Mouse (Mus musculus): ENCODE measurements around the gene Cisd3. TPM values are rescaled to one million over a fixed set of nuclear protein-coding genes. Genes with fewer than 3 reads are reported as not detected.
A peak's percentile ranks its signal among the peaks of the same experiment; 100 is the strongest.

Cisd3 gene
- total and polyA plus RNA-seq, 3 experiments = 61.6 to 265 (median 183) TPM

DNA sequence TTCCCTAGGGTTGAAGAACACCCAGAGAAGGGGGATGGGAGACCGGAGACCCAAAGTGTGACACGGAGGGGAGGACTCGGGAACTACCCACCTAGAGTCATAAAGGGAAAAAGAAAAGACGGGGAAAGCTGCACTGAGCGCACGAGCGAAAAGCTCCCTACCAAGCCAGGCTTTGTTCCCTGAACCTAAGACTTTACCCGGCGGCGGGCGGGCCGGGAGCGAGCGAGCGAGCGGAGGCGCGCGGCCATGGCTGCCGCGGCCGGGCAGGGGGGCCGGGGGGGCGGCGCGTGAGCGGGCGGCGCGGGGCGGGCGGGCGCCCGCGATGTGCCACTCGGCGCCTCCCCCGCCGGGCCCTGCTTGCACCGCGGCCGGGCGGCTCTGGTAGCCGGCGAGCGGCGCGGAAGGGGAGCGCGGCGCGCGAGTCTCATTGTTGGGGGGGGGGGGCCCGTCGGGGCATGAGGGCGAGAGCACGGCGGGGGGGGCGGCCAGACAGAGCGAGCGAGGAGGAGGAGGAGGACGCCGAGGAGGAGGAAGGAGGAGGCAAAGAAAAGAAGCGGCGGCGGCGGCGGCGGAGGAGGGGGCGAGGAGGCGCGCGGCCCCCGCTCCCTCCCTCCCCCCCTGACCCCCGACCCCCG lies 22.6 kb upstream of the Cisd3 start, which contains the start of gene Mllt6:
Gene Mllt6, plus strand, starts transcription at position 522 of the 635 bp plus-strand sequence.
- DNase-seq = peak; percentile 86

DNA sequence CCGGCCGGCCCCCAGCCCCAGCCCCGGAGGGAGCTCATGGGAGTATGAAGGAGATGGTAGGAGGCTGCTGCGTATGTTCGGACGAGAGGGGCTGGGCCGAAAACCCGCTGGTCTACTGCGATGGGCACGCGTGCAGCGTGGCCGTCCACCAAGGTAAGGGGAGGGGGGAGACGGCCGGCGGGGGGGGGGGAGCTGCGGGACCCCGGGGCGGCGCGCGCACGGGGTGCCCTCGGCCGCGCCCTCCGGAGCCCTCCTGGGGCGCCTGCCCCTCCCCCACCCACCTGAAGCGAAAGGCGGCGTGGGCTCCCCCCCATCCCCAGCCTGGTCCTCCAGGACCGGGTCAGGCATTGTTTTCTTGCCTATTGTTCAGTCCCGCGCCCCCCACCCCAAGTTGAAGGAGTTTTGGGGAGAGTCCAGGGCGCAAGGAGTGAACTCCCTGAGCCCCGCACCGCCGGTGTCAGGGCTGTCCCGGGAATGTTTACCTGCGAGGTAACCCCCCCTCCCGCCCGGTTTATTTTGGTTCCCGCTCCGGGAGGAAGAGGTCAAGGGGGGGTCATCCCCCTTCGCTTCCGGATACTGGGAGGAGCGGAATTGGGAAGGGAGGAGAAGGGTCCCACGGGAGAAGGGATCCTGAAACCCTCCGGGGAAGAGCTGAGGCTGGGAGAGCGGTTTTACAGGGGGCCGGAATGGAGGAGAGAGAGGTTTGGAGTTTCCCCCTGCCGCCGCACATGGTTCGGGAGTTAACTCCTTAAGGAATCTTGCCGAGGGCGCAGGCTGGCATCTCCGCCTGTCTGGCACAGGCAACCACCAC lies 21.9 kb upstream of the Cisd3 start:
- DNase-seq = peak; percentile 70

DNA sequence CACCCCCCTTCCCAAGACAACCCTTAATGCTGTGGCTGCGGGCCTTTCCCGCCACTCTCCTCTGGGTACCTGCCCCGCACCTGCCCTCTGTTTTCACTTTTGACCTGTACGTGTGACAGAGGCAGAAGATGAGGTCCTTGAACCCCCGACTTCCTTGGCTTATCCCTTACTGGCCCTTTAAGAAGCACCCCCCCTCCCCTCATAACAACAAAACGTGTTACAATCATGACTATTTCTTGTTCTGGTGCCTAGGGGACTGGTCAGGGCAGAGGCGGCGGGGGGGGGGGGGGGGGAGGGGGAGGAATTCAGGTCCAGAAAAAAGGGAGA lies 21.3 kb upstream of the Cisd3 start:
- DNase-seq = no peak

DNA sequence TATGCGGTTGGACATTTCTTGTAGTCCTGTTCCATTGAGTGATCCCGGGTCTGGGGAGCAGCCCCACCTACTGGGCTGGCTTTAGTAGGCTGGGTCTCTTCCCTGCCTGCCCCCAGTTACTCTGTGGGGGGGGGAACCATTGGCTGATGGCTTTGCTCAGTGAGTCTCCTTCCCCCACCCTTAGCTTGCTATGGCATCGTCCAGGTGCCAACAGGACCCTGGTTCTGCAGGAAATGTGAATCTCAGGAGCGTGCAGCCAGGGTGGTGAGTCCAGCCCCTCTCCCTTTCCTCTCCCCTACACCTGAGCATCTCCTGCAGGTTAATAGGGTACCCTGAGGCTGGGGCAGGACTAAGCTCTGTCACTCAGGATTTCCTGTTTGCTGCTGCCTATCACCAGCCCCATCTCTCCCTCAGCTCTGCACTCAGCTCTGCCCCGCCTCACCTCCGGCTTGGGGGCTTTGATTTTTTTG lies 20.8 kb upstream of the Cisd3 start:
- peak; percentile 45 for DNase-seq

DNA sequence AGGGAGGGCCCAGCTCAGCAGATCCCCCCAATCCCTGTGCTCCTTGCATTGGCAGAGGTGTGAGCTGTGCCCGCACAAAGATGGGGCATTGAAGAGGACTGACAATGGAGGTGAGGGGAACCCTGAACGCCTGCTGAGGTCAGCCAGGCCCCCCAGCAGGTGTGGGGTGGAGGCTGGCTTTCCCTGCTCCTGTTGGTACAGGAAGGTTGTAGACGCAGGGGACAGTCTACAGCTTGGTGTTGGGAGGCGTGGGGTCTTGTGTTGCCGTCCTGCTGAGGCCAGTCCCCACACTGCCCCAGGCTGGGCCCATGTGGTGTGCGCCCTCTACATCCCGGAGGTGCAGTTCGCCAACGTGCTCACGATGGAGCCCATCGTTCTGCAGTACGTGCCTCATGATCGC lies 20.2 kb upstream of the Cisd3 start:
- no peak for DNase-seq

DNA sequence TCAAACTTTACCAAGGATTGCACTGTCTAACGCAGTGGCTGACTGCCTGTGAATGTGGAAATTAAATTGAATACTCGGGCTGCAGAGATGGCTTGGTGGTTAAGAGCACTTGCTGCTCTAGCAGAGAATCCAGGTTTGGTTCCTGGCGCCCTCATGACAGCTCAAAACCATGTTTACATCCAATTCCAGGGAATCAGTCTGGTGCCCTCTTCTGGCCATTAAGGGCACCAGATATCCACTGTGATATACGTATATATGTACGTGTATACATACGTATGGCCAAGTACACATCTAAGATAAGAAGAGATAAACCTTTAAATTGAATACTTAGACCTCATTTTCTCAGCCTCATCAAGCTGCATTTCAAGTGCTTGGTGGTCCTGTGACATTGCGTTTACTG lies 19.4 kb upstream of the Cisd3 start:
- no peak for DNase-seq

DNA sequence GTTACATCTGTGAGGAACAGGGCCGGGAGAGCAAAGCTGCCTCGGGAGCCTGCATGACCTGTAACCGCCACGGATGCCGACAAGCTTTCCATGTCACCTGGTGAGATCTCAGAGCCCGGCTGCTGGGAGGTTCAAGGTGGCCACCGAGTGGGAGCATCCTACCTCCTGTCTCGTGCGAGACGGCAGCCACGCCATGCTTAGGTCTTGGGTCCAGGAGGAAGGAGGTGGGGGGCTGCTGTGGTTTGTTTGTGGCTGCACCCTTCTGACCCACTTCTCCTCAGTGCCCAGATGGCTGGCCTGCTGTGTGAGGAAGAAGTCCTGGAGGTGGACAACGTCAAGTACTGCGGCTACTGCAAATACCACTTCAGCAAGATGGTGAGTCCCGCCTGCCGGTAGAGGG lies 18.8 kb upstream of the Cisd3 start:
- DNase-seq = no peak

DNA sequence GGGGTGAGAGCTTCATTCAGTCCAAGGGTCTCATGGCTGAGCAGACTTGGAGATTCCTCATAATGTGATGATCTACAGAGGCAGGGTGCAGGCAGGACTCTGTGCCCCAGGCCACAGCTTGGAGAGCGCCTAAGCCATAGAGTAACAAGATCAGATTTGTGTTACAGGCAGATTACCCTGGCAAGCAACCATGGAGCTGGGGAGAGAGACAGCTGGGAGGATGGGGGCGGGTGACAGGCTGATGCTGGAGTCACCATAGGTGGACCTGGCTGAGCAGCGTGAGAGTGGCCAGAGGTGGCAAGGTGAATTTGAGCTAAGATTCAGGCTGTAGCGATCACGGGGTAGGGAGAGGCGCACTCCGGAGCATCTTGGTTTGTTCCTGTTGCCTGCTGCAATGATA lies 17.5 kb upstream of the Cisd3 start:
- no peak for DNase-seq

DNA sequence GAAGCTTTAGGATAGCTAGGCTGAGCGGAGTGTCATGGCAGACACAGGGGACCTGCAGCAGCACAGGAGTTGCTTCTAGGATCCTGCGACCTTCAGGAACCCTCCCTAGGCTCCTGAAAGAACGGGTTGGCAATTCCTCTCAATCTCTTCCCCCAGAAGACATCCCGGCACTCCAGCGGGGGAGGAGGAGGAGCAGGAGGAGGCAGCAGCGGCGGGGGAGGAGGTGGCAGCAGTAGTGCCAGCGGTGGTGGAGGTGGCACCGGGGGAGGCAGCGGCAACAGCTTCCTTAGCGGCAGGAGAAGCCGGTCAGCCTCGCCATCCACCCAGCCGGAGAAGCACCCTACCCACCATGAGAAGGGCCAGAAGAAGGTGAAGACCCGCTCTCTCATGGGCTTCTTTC lies 16.4 kb upstream of the Cisd3 start:
- peak; percentile 24 for DNase-seq

DNA sequence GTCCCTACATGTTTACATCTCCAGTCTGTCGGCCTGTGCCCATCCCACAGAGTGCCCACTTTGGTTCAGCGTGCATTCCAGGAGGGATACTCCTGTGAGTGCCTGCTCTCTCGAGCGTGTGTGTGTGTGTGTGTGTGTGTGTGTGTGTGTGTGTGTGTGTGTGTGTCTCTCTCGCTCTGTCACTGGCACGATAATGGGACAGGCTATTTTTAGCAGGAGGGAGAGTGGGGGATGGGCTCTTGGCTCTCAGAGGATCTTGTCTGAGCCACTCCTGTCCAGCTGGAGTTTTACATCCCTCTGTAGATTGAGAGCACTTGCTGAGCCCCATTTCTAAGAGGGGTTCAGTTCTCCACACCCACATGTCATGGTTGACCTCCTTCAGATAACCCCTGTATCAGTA lies 15.8 kb upstream of the Cisd3 start:
- DNase-seq = peak; percentile 33

DNA sequence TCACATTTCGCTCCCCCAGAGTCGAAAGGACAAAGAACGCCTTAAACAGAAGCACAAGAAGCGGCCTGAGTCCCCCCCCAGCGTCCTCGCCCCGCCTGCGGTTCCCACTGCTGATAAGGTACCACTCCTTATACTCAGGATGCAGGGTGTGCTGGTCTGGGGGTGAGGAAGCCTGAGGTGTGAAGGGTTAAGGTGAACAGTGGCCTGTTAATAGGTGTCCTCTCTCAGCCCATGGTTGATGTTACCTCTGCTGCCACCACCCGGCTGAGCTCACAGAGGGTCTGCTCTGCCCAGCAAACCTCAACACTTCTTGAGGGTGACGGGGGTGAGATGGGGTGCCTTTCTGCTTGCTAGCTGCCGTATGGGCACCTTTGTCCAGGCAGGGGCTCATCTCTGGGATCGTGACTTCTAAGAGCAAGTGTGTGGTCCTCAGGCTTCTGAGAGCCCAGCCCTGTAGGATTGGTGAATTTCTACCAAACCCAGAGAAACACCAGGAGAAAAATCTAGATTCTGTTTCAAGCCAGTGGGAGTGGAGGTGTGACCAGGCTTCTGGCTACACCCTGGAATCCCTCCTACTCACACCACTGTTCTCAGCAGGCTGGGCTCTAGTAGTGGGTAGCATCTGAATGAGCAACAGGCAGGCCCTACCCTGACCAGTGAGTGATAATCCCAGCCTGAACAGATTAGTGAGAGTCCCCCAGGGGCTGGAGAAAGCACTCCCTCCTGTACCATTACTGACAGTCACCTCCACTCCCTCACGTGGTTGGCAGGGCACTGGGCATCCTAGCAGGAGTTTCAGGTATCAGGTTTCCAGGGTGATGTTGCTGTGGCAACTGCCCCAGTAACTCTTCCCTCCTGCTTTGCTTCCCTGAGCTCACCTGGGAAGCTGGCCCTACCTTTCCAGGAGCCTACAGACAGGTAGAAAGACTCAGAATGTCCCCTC lies 15.1 kb upstream of the Cisd3 start:
- no peak for DNase-seq

DNA sequence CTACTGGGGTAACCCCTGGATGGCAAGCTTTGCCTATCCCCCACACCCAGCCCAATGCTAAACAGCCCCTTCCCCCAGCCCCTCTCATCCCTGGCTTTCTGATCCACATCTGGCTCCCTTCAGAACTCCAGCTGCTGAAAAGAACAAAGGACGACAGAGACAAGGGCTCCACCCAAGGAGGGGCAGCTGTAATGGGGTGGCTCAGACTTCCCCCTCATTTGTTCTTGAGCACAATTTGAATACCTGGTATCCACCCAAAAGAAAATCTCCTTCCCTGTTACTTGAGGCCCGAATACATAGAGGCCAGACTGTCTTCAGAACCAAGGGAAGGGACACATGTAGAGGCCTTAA lies 14.5 kb upstream of the Cisd3 start:
- DNase-seq = no peak

DNA sequence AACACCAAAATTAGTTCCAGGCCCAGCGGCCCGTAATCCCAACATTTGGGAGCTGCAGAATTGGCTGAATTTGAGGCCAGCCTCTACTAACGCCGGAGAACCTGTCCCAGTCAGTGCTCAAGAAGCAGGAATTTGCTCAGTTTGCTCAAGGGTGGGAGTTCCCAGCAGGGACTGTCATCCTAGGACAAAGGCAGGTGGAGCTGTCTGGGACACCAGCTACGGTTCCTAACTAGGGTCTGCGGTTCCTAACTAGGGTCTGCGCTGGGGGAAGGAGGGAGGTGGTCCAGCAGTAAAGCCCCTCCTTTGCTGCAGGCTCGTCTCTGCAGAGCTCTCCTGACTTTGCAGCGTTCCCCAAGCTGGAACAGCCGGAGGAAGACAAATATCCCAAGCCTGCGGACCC lies 12.5 kb upstream of the Cisd3 start:
- DNase-seq = no peak

DNA sequence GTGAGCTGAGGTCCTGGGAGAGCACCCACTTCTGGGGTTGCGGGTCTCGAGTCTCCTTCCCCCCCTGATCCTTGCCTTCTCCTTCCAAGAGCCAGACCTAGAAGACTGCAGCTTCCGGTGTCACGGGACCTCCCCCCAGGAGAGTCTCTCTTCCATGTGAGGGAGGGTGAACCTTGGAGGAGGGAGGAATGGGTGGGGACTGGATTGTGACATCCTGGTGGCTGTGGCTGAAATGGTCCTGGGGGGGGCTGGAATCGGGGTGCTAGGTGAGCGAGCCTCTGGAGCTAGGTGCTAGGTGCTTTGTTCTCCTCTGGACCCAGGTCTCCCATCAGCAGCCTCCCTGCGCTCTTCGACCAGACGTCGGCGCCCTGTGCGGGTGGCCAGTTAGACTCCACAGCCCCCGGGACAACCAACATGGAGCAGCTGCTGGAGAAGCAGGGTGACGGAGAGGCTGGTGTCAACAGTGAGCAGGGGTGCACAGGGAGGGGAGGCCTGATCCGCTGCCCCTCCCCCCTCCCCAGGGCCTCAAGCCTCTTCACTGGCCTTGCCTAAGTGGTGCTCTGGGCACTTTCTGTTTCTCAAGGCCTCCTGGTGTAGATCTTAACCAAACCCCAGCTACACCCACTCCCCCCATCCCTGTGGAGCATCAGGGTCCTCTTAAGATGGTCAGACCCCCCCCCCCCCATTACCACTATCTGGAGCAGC lies 9.4 kb upstream of the Cisd3 start:
- no peak for DNase-seq

DNA sequence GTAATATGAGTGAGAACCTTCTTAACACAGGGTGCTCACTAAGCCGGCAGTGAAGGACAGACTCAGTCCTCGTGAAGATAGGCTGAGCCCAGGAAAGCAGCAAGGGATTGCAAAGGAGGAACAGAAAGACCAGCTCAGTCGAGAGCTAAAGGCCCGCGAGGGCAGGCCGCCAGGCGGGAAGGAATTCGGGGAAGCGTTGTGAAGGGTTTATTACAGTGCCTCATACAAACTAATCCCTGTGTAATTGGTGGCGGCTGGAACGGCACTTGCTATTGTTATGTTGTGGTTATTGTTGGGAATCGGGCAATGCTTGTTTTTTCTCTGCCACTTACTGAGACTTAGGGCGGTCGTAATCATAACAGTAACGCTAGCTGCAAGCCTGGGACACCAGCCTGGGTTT lies 8.2 kb upstream of the Cisd3 start:
- no peak for DNase-seq

DNA sequence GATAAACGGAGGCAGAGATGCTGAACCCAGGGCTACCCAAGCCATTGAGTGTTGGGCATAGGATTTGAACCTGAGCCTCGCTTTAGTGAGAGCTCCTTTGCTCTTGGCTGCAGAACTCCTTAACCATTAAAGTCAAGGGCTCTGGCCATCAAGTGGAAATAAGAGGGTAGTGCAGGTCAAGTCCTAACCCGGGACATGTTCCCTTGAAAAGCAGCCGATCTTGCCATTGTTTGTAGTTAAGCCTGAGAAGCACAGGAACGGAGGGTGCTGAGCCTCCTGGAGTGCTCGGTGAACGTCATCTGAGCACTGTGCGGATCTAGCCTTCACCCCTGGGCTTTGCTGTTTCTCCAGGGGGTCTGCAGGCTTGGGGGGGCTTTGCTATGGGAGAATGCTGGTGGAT lies 7.8 kb upstream of the Cisd3 start:
- DNase-seq = no peak

DNA sequence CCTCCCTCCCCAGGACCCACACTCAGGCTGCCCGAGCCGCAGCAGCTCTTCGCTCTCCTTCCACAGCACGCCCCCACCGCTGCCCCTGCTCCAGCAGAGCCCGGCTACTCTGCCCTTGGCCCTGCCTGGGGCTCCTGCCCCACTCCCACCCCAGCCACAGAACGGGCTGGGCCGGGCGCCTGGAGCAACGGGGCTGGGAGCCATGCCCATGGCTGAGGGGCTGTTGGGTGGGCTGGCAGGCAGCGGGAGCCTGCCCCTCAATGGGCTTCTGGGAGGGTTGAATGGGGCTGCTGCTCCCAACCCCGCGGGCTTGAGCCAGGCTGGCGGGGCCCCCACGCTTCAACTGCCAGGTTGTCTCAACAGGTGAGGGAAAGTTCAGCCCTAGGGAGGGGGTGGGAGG lies 7.3 kb upstream of the Cisd3 start:
- no peak for DNase-seq

DNA sequence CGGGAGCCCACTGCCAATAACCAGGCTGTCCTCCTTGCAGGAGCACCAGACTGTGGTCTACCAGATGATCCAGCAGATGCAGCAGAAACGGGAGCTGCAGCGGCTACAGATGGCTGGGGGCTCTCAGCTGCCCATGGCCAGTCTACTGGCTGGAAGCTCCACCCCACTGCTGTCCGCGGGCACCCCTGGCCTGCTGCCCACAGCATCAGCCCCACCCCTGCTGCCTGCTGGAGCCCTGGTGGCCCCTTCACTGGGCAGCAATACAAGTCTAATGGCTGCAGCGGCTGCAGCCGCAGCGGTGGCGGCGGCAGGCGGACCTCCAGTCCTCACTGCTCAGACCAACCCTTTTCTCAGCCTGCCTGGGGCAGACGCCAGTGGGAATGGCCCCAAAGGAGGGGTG lies 5.2 kb upstream of the Cisd3 start:
- peak; percentile 55 for DNase-seq

DNA sequence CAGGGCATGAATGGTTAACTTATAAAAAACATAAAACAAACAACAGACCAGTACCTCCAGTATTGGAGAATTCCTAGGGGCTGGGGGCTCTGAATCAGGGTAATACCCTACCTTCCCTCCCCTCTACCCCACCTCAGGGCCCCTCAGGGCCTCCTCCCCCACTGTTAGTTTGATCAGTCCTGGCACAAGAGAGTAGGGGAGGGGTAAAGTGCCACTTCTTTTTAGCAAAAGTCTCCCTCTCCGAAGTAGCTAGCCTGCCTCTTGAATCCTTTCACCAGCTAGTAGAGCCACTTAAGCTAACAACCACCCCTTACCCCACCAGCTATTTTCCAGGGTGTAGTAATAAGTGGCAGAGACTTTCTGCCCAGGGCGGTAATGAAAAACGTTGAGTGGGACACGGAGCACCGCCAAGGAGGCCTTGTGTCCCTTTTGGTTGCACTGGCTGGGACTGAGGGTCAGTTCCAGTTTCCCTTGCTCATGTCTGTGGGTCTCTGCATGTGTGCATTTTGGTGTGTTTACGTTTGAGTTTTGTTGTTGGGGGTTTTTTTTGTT lies 3.0 kb upstream of the Cisd3 start:
- DNase-seq = no peak

DNA sequence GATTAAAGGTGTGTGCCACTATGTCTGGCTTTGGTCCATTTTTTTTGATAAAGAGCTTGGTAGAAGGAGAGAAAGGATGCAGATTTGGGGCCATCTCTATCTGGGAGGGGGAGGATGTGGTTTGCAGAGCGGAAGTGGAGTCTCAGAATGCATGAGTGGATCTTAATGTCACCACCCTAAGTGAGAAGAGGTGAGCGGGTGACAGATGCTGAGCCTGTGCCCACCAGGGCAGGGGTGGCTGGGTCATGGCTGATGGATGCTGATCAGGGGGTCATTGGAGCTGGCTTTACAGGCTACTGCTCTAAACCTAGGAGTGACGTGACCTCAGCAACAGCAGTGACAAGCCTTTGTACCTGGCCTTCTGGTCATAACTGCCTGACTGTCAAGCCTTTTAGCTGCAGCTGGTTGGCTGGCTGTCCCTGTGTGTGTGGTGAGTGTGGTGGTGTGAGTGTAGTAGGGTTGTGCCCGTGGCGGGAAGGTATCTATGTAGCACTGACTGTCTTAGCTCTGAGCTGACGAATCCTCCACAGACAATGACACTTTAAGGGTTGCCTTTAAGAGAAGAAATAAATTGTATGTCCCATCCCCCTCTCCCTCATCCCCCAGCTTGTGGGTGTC lies 1.5 kb upstream of the Cisd3 start:
- DNase-seq = no peak

DNA sequence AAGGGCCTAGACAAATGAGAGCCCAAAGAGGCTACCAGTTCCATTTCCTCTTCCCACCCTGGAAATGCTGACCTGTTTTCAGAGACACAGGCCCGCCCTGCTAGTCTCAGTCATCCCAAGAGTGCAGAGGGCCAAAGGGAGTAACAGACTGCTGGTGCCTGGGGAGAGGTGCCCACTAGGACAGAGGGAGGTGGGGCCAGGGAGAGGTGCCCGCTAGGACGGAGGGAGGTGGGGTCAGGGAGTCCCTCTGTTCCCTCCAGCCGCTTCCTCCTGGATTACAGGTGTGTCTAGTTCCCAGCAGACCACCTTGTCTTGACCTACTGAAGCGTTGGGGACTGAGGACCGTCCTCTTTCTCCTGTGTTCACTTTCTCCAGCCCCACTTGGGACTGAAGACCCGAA lies 860 bp upstream of the Cisd3 start:
- DNase-seq = no peak

Data from adrenal gland, adult 2 months (tissue).